Mouse (Mus musculus): Measurements from ENCODE around the gene Dnah1.

DNA sequence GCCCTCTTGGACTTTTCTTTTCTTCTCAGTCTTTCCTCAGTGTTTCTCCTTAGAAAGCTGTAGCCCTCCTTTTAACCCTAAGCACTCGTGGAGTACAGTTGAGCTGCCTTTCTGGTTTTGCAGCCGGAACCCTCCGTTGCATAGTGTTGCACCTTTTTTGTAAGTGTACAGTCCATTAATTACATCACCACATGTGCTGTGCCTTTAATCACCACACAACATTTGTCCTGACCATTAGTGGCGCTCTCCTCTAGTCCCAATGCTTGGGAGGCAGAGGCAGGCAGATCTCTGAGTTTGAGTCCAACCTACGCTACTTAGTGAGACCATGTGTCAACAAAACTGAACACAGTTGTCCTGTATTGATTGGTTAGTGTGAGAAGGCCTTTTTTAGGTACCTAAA is 71.6 kb downstream of the Dnah1 start:
- TF ChIP-seq CTCF (IDR thresholded peaks at IDR 0.05; ENCODE audit: low read depth, low read length): no peak
- TF ChIP-seq POLR2A (IDR thresholded peaks at IDR 0.05; ENCODE audit: extremely low read depth, insufficient read depth, low read length): no peak
